Mouse (Mus musculus) MEL (cell line): ENCODE results near the gene Gm11564. TPM values are rescaled to one million over a fixed set of nuclear protein-coding genes. Genes with fewer than 3 reads are reported as not detected.
"Not testable (repeated sequence)": the region's sequence is repeated elsewhere in the genome, so short reads cannot be mapped to it uniquely, and the experiment has no call there.

ENCODE experiments used
- DNase-seq: peaks from one replicate; pipeline ENCODE4 v3.0.0; 2011; ENCODE audit warnings: low read depth, low spot score
- H3K27ac ChIP-seq: 2 replicates; pipeline ENCODE4 v1.5.1; 2012; ENCODE audit warnings: low read depth, mild to moderate bottlenecking, control low read depth, low read length, moderate library complexity; ENCODE audit not compliant: control insufficient read depth
- H3K27me3 ChIP-seq, 2 experiments: fragments of 150-350 bp in 1 of 2; sonication (generic) in 1 of 2; 2 replicates each; pipeline ENCODE4 v1.6.1; 2012; ENCODE audit warnings: low read length in 2 of 2, mild to moderate bottlenecking in 2 of 2, improper control_type of control experiment in 1 of 2, moderate library complexity in 1 of 2; ENCODE audit not compliant: insufficient read depth in 2 of 2, control insufficient read depth in 1 of 2
- H3K36me3 ChIP-seq, 2 experiments: 2 replicates each; pipeline ENCODE4 v1.6.1; 2012 to 2014; ENCODE audit warnings: low read length in 2 of 2, improper control_type of control experiment in 1 of 2, inconsistent platforms in 1 of 2, mild to moderate bottlenecking in 1 of 2; ENCODE audit not compliant: insufficient read depth in 2 of 2, control insufficient read depth in 1 of 2
- H3K4me1 ChIP-seq, 2 experiments: fragments of 150-350 bp in 1 of 2; sonication (generic) in 1 of 2; 2 replicates each; pipeline ENCODE4 v1.6.1; 2012; ENCODE audit warnings: low read length in 2 of 2, improper control_type of control experiment in 1 of 2, mild to moderate bottlenecking in 1 of 2; ENCODE audit not compliant: insufficient read depth in 2 of 2, control insufficient read depth in 1 of 2
- H3K4me3 ChIP-seq, 2 experiments: fragments of 150-350 bp in 1 of 2; sonication (generic) in 1 of 2; 2 replicates each; pipeline ENCODE4 v1.5.1; 2012; ENCODE audit warnings: low read depth in 2 of 2, low read length in 2 of 2, mild to moderate bottlenecking in 2 of 2, moderate library complexity in 2 of 2, control low read depth in 1 of 2, improper control_type of control experiment in 1 of 2; ENCODE audit not compliant: control insufficient read depth in 1 of 2, insufficient read depth in 1 of 2
- H3K79me2 ChIP-seq: 2 replicates; pipeline ENCODE4 v1.6.1; 2012; ENCODE audit warnings: mild to moderate bottlenecking, low read length, moderate library complexity; ENCODE audit not compliant: control insufficient read depth, poor library complexity, insufficient read depth
- H3K9ac ChIP-seq: 2 replicates; pipeline ENCODE4 v1.6.1; 2012; ENCODE audit warnings: low read depth, mild to moderate bottlenecking, control low read depth, low read length, moderate library complexity; ENCODE audit not compliant: control insufficient read depth, poor library complexity, severe bottlenecking
- H3K9me3 ChIP-seq: fragments of 150-350 bp; sonication (generic); replicated peaks from 2 replicates; pipeline ENCODE4 v1.6.1; 2012; ENCODE audit warnings: mild to moderate bottlenecking, low read length, improper control_type of control experiment, moderate library complexity; ENCODE audit not compliant: insufficient read depth
- CHD2 ChIP-seq: IDR thresholded peaks from 2 replicates; pipeline ENCODE4 v1.6.1; 2011; ENCODE audit warnings: low read length, improper control_type of control experiment
- CTCF ChIP-seq, 3 experiments: IDR thresholded peaks in 2 of 3; conservative IDR thresholded peaks in 1 of 3; 2 replicates each; pipeline ENCODE4 v1.5.1; 2011 to 2012; ENCODE audit warnings: low read length in 3 of 3, low read depth in 2 of 3, mild to moderate bottlenecking in 2 of 3, improper control_type of control experiment in 1 of 3, inconsistent platforms in 1 of 3, mixed read lengths in 1 of 3, moderate library complexity in 1 of 3; ENCODE audit not compliant: control insufficient read depth in 1 of 3, insufficient read depth in 1 of 3, poor library complexity in 1 of 3, severe bottlenecking in 1 of 3
- E2F4 ChIP-seq: IDR thresholded peaks from 2 replicates; pipeline ENCODE4 v1.6.1; 2011; ENCODE audit warnings: low read depth, low read length, improper control_type of control experiment, borderline replicate concordance
- ELF1 ChIP-seq: IDR thresholded peaks from 2 replicates; pipeline ENCODE4 v1.6.1; 2014; ENCODE audit warnings: low read depth, mild to moderate bottlenecking, inconsistent platforms, low read length, improper control_type of control experiment, moderate library complexity
- EP300 ChIP-seq, 2 experiments: IDR thresholded peaks; 2 replicates each; pipeline ENCODE4 v1.6.1; 2011; ENCODE audit warnings: improper control_type of control experiment in 2 of 2, low read length in 2 of 2, low read depth in 1 of 2, mild to moderate bottlenecking in 1 of 2
- ETS1 ChIP-seq: IDR thresholded peaks from 2 replicates; pipeline ENCODE4 v1.6.1; 2012; ENCODE audit warnings: low read depth, mild to moderate bottlenecking, inconsistent platforms, low read length, improper control_type of control experiment, moderate library complexity
- GATA1 ChIP-seq: IDR thresholded peaks from 2 replicates; pipeline ENCODE4 v1.6.1; 2011; ENCODE audit warnings: low read depth, low read length, improper control_type of control experiment
- JUND ChIP-seq: IDR thresholded peaks from 2 replicates; pipeline ENCODE4 v1.6.1; 2011; ENCODE audit warnings: low read depth, mild to moderate bottlenecking, improper control_type of control experiment, low read length
- MAZ ChIP-seq: IDR thresholded peaks from 2 replicates; pipeline ENCODE4 v1.6.1; 2012; ENCODE audit warnings: low read depth, mild to moderate bottlenecking, inconsistent platforms, low read length, improper control_type of control experiment
- NELFE ChIP-seq: IDR thresholded peaks from 2 replicates; pipeline ENCODE4 v1.6.1; 2011; ENCODE audit warnings: low read depth, low read length, improper control_type of control experiment
- POLR2AphosphoS5 ChIP-seq: IDR thresholded peaks from 2 replicates; pipeline ENCODE4 v1.6.1; 2012; ENCODE audit warnings: low read depth, borderline replicate concordance, mild to moderate bottlenecking, inconsistent platforms, low read length, moderate library complexity, mixed read lengths
- SMC3 ChIP-seq: IDR thresholded peaks from 2 replicates; pipeline ENCODE4 v1.6.1; 2011; ENCODE audit warnings: low read depth, low read length, improper control_type of control experiment
- TAL1 ChIP-seq: IDR thresholded peaks from 2 replicates; pipeline ENCODE4 v1.6.1; 2012; ENCODE audit warnings: mild to moderate bottlenecking, inconsistent platforms, low read length, moderate library complexity, mixed read lengths
- TCF12 ChIP-seq: IDR thresholded peaks from 2 replicates; pipeline ENCODE4 v1.6.1; 2014; ENCODE audit warnings: low read depth, mild to moderate bottlenecking, inconsistent platforms, low read length, improper control_type of control experiment, moderate library complexity
- USF1 ChIP-seq: IDR thresholded peaks from 2 replicates; pipeline ENCODE4 v1.6.1; 2014; ENCODE audit warnings: low read depth, mild to moderate bottlenecking, inconsistent platforms, low read length, improper control_type of control experiment, moderate library complexity
- USF2 ChIP-seq, 2 experiments: IDR thresholded peaks; 2 replicates each; pipeline ENCODE4 v1.6.1; 2011 to 2012; ENCODE audit warnings: improper control_type of control experiment in 2 of 2, low read length in 2 of 2, borderline replicate concordance in 1 of 2, inconsistent platforms in 1 of 2, low read depth in 1 of 2, mild to moderate bottlenecking in 1 of 2; ENCODE audit not compliant: insufficient read depth in 1 of 2
- ZKSCAN1 ChIP-seq: IDR thresholded peaks from 2 replicates; pipeline ENCODE4 v1.6.1; 2012; ENCODE audit warnings: low read depth, mild to moderate bottlenecking, inconsistent platforms, low read length, improper control_type of control experiment, moderate library complexity
- ZMIZ1 ChIP-seq: IDR thresholded peaks from 2 replicates; pipeline ENCODE4 v1.6.1; 2012; ENCODE audit warnings: low read depth, mild to moderate bottlenecking, inconsistent platforms, low read length, improper control_type of control experiment, moderate library complexity
- polyA plus RNA-seq, 2 experiments: library from polyadenylated mRNA; stranded (reverse) in 1 of 2; unstranded in 1 of 2; fragments of >175 nt in 1 of 2; fragments of >200 nt in 1 of 2; gene quantifications; 2 replicates each; pipeline versions ENCODE4 v1.2.1 to v1.2.4; 2012; ENCODE audit warnings: low replicate concordance in 2 of 2, low read depth in 1 of 2; ENCODE audit not compliant: insufficient read length in 2 of 2, insufficient read depth in 1 of 2, missing spikeins in 1 of 2
- total RNA-seq: library from RNA; depleted of rRNA; stranded (reverse); fragments of 300-350 nt; gene quantifications from 2 replicates; pipeline ENCODE4 v1.2.3, GENCODE M21; 2012

The Gm11564 gene
- total and polyA plus RNA-seq, 3 experiments, result not detected

GRCm38 (mm10) chr11:99778401-99778800 lies 37.1 kb downstream of the Gm11564 start:
- H3K27me3 ChIP-seq, result no peaks in the 10 kb centered on the region
- DNase-seq, result no peak

DNA sequence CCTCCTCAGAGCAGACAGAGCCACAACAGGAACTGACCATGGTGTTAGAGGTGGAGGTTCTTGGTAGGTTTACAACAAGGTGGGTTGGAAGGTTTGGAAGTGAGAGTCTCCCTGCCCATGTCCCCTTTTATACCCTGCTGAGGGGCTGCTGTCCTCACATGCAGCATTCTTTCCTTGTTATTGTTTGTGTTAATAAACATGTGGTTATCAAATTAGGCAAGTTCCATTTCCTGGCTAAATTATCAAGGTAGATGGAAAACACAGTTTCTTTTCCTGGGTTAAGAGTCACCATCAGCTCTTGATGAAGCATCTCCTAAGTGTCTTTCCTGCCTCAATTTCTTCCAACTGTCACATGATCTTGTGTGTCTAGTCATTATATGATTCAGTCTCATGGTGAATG lies 42.7 kb downstream of the Gm11564 start, which contains the start of gene Gm11595:
Gene Gm11595 (minus strand): TSS at position 101 of the 400 bp plus-strand sequence.
- H3K79me2 ChIP-seq, H3K27ac ChIP-seq, H3K9ac ChIP-seq, H3K9me3 ChIP-seq, H3K27me3 ChIP-seq, H3K4me3 ChIP-seq, H3K36me3 ChIP-seq, DNase-seq, H3K4me1 ChIP-seq: not testable (repeated sequence)

More at GRCm38 (mm10) chr11:99778401-99778800, 37.1 kb downstream of the Gm11564 start:
- H3K27ac ChIP-seq, result no peak overlapping the region
- H3K36me3 ChIP-seq, result no peaks in the 10 kb centered on the region
- H3K4me1 ChIP-seq, result no peaks in the 10 kb centered on the region
- H3K79me2 ChIP-seq, result no peaks in the 10 kb centered on the region
- H3K9ac ChIP-seq, result no peak overlapping the region
- H3K9me3 ChIP-seq, result no peaks in the 10 kb centered on the region
- no peak overlapping the region for H3K4me3 ChIP-seq
- TF ChIP-seq ELF1, result no peak
- no peak for TF ChIP-seq SMC3
- no peak for TF ChIP-seq ETS1
- TF ChIP-seq ZKSCAN1, result no peak
- no peak for TF ChIP-seq USF2 (IDR thresholded peaks at IDR 0.05; ENCODE audit: borderline replicate concordance in 1 of 2, insufficient read depth in 1 of 2, low read depth in 1 of 2, low read length in 2 of 2)
- no peak for TF ChIP-seq CTCF (IDR thresholded peaks at IDR 0.05 in 2 of 3, conservative IDR thresholded peaks at IDR 0.05 in 1 of 3; ENCODE audit: control insufficient read depth in 1 of 3, insufficient read depth in 1 of 3, low read depth in 2 of 3, low read length in 3 of 3, poor library complexity in 1 of 3, severe bottlenecking in 1 of 3)
- no peak for TF ChIP-seq GATA1
- TF ChIP-seq MAZ, result no peak
- TF ChIP-seq NELFE, result no peak
- TF ChIP-seq TAL1, result no peak
- no peak for TF ChIP-seq TCF12
- TF ChIP-seq POLR2AphosphoS5, result no peak
- no peak for TF ChIP-seq USF1
- TF ChIP-seq E2F4, result no peak
- no peak for TF ChIP-seq ZMIZ1

- H3K4me3 ChIP-seq, result no peak overlapping the region
- no peaks in the 10 kb centered on the region for H3K9me3 ChIP-seq
- no peaks in the 10 kb centered on the region for H3K27me3 ChIP-seq
- no peaks in the 10 kb centered on the region for H3K36me3 ChIP-seq
- no peak for DNase-seq
- H3K79me2 ChIP-seq, result no peaks in the 10 kb centered on the region
- no peak overlapping the region for H3K9ac ChIP-seq
- TF ChIP-seq USF2 (IDR thresholded peaks at IDR 0.05; ENCODE audit: borderline replicate concordance in 1 of 2, insufficient read depth in 1 of 2, low read depth in 1 of 2, low read length in 2 of 2), result no peak
- no peak for TF ChIP-seq JUND
- TF ChIP-seq EP300 (IDR thresholded peaks at IDR 0.05; ENCODE audit: low read depth in 1 of 2, low read length in 2 of 2), result no peak
- TF ChIP-seq CHD2, result no peak
- no peak for TF ChIP-seq ELF1
- TF ChIP-seq, all 39 proteins: peak for 0
- Histone ChIP-seq H3K4me1 (no peaks in the 10 kb centered on the region), H3K27ac (no peak overlapping the region)
These were observed 47.1 kb downstream of the Gm11564 start for GRCm38 (mm10) chr11:99768410-99768809.
